Mouse (Mus musculus): ENCODE results near the gene Dcn. TPM values are rescaled to one million over a fixed set of nuclear protein-coding genes. Genes with fewer than 3 reads are reported as not detected.

Dcn gene
- polyA plus RNA-seq (2012), result not detected in 2 replicates

DNA sequence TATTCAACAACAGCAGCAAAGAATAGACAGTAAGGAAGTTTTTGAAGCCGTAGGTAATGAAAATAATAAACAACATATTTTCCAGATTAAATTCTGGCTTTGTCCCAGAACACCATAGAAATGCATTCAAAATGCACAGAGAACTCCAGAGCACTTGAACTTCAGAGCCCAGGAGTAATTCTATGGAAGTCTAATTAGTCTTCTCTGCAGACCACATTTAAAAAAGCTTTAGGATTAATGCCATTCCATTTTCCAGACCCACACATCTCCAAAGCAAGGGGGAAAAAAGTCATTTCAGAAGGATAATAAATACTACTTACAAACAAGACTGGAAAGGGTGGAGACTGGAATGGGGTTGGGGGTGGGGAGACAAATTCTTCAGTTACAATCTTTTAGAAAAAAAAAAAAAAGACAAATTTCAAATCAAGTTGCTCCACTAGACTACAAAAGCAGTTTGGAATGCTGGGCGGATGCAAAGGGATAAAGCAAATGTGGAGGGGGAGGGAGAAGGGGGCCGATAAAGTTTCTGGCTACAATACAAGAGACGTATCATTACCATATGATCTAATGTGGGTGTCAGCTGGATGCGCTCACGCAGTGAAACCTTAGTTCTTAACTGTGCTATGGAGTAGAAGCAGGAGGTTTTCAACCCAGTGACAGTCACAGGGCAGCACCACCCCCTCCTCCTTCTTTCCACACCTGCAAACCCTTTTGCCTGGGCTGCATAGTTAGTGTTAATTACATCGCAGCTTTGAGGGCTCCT is at the start of gene Dcn:
Dcn (plus strand) TSS at position 606 of the 763 bp plus-strand sequence.
- TF ChIP-seq GATA1 (IDR thresholded peaks at IDR 0.05; ENCODE audit: low read length), result no peak

DNA sequence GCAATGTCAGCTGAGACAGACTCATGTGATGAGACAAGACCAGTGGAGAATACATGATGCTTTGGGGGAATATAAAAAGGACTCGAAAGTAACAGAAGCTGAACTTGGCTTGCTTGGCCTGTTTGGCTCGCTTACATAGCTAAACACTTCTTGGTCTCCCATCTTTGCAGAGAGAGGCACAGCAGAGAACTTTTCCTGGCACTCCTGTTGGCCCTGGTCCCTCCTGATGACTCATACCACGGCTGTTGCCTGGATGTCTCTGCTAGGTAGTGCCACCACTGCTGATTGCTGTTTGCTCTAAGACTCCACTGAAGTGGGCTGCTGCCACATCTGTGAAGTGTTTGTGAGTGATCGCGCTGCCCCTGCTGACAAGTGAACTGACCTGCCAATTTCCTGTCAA is 42.7 kb upstream of the Dcn start:
- no peak for TF ChIP-seq GATA1 (IDR thresholded peaks at IDR 0.05; ENCODE audit: low read length)

DNA sequence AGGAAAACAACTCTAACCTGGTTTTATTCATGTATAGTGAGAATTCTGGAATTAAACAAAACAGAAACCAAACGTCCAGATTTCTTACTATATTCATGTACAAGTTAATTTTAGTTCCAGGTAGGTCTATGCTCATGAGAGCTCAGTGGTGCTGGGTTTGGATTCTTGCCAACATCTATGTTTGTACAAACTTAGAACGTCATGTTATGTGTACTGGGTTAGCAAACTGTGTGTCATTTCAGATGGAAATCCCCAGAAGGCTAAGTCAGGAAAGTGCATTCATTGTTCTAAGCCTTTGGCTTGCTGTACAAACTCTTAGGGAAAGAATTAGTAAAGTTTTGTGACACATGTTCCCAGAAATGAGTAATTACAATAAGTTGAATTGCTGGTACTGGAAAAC is 37.1 kb upstream of the Dcn start:
- no peak for TF ChIP-seq GATA1 (IDR thresholded peaks at IDR 0.05; ENCODE audit: low read length)

DNA sequence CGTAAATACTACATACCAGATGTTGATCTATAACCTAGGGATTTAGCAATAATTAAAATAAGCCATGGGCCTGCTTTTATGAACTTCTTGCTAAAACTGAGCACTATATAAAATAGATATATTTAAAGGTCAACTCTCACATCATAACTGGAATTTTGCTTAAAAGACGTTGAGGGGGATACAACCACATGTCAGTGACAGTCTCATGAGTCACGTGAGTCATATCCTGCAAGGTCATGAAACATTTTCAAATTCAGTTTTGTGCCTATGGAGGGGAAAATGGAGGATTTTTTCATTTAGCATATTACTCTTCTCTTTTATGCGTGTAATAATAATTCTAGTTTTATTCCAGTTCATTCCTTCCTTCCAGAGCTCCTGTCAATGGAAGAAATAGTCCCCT is 32.9 kb upstream of the Dcn start:
- no peak for TF ChIP-seq GATA1 (IDR thresholded peaks at IDR 0.05; ENCODE audit: low read length)

DNA sequence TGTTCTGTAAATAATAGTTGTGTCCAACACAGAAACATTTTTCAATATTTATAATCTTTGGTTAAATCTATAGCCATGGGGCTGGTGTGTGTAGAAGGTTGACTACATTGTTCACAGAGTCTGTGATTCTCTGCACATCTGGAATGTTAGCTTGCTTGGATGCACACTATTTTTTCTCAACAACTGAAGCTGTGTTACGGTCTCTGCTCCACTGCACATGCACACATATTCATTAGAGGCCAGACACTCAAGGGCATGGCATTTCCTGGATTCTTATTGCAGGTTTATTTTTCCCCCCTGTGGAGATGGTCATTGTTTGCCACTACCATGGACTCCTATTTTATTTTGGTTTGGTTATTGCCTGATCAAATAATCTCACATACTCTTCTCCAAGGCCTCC is 26.5 kb upstream of the Dcn start:
- TF ChIP-seq GATA1 (IDR thresholded peaks at IDR 0.05; ENCODE audit: low read length), result no peak

DNA sequence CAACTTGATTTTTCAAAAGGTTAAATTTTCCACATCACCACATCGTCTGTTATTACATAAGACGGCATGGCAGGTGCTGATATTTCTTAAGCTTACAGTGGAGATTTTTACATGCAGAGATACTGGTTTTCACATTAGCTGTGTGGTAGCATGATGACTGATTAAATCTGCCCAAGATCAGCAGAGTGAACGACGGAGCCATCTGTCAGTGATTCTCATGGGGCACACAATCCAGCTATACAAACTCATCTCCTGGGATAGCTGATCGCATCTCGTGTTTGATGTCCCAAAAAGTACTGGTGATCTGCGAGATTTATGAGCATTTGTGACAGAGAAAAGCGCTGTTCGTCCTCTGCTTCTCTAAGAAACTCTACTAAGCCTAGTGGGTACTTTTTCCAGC is 25.9 kb upstream of the Dcn start:
- TF ChIP-seq GATA1 (IDR thresholded peaks at IDR 0.05; ENCODE audit: low read length), result no peak

DNA sequence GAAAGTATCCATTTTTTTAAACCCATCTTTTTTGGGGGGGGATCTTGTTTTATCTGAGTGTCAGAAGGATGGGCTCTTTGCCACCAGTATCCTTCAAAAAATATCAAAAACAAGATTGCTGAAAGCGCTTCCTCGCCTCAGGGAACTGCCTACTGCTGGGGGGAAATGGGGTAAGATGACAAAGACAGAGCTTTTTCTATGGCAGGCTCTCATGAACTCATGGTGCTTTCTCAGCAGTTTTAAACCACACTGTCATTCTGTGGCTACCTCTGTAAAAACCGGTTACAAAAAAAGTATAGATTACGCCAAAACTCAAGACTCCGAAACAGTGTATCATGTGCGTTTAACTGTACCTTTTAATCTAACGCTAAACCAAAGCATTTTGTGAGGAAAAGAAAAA is 22.4 kb upstream of the Dcn start:
- TF ChIP-seq GATA1 (IDR thresholded peaks at IDR 0.05; ENCODE audit: low read length), result no peak

DNA sequence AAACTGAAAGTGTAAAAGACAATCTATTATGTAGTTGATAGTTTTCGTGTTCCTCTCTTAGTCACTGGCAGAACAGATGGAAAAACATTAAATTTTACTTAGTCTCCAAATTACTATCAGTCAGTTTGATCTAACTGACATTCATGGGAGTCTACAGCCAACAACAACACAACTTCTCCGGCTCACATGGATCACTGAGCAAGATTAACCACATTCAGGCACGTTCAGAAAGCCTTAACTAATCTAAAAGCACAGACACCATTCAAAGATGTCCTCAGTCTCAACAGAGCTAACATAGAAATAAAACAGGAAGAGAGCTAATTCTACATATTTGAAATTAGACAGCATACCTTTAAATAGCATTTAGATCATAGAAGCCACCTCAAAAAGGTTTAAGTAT is 12.6 kb upstream of the Dcn start:
- no peak for TF ChIP-seq GATA1 (IDR thresholded peaks at IDR 0.05; ENCODE audit: low read length)

DNA sequence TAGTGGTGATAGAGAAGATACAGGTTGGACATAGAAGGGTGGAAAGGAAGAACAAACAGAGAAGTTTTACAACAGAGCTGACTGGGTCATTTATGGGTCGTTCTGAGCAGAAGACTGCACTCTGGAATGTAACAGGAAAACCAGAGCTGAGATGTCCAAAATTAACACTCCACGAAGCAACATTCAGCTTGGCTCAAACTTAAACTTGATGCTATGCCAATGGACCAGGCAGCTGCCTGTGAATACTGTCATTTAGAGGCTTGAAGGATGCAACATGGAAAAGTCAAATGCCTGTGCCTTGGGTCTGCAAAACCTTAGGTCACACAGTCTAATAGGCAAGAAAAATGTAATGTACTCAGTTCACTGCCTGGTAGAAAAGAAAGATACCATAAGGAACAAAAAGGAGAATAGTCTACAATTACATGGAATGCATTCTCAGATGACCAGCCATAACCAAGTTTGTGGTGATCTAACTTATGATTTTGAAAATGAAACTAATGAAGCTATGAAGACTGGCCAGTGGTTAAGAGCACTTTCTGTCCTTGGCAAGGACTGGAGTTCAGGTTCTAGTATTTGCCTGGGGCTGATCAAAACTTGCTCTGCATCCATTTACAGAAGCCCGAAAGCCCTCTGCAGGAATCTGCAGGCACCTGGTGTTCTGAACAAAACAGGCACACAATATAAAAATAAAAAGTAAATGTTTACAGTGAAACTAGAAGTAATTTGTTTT is 9.8 kb upstream of the Dcn start:
- no peak for TF ChIP-seq GATA1 (IDR thresholded peaks at IDR 0.05; ENCODE audit: low read length)

DNA sequence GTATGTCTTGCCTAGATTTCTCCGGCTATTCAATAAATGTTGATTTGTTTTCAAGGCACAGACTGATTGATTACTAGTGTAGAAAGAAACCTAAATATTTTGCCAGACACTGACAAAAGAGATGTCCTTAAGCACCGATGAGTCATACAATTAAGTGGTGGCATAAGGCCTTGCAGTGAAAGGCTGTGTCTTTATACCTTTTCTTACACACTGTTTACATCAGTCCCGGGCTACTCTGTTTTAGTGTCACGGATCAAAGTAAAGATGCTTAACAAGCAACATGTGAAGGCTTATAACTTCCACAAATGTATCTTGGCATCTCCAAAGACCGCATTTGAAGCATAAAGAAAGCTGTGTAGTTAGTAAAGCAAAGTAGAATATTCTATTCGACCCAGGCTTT is 3.9 kb upstream of the Dcn start:
- no peak for TF ChIP-seq GATA1 (IDR thresholded peaks at IDR 0.05; ENCODE audit: low read length)

DNA sequence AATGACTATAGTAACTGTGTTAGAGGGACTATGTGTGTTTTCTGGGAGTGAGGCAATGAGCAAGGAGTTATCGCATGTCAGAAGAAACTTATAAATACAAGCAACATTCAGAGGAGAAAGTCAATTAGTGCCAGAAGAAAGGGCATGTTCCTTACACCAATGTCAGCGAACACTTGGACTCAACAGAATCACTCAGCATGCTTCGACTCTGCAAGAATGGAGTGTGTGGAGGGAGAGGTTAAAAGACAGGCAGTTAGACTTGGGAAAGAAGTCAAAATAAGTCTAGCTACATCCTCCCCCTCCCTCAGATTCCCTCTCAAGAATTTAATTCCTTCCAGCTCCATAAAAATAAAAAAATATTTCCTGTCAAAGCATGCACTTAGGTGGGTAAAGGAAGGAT is 1.1 kb upstream of the Dcn start:
- TF ChIP-seq GATA1 (IDR thresholded peaks at IDR 0.05; ENCODE audit: low read length), result no peak

DNA sequence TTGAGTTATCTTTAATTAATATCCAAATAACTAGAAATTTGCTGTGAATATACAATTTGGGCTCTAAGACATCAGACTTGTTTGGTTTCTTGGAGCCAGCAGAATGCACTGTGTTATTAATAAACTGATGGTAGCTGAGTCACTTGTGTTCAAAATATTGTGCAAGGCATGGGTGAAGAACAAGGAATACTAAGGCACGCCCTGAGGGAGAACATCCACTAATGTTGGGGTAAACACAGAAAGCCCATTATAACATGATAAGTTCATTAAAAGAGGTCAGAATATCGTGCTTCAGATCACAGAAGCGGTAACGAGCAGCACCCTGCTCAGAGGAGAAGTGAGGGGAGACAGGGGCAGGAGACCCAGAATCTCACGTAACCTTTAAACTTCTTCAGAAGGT is 2.7 kb downstream of the Dcn start:
- TF ChIP-seq GATA1 (IDR thresholded peaks at IDR 0.05; ENCODE audit: low read length), result no peak

DNA sequence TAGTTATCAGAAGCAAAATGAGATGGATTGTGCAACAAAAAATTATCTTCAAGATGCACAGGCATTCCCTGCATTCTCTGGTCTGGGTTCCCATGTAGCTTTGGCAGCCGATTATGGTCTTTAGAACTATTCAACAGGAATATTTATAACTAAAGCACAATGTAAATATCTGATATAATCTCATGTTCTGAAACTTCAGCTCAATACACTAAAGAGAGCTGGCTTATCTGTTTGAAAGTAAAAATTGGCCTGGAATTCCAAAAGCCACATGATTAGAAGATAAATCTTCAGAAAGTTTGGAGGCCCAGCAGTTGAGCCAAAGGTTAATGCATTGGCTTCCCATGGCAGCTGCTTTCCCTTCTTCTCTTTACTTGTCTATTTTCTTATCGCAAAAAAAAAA is 4.6 kb downstream of the Dcn start:
- no peak for TF ChIP-seq GATA1 (IDR thresholded peaks at IDR 0.05; ENCODE audit: low read length)

DNA sequence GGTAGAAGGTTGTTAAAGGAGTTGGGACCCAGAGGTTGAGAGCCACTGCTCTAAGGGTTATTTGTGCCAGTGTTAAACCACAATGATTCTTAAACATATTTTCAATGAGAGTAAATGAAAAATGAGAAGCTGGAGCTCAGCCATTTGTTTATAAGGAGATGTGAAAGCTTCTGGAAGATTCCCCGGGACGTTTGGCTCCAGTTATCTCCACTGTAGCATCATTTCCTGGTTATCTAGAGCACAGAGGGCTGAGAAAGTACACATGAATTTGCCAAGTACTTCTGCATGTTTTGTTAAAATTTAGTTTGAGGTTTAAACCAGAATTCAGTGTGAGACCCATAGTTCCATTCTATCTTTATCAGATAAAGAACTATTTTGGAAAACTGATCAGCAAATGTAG is 5.7 kb downstream of the Dcn start:
- no peak for TF ChIP-seq GATA1 (IDR thresholded peaks at IDR 0.05; ENCODE audit: low read length)

DNA sequence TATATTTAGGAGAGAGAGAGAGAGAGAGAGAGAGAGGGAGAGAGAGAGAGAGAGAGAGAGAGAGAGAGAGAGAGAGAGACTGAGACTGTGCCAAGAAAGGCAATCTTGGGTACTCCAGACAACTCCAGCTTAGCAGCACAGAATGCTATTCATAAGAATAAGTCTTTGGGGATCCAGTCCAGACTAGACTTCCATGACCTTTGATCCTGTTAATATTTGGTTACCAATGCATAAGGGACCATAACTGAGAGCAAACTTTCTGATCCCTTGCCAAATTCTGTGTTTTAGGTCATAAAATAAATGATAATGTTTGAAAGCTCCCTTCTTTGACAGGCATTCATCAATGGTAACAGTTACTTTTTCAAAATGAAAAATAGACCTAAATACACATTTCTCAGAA is 6.7 kb downstream of the Dcn start:
- TF ChIP-seq GATA1 (IDR thresholded peaks at IDR 0.05; ENCODE audit: low read length), result no peak

DNA sequence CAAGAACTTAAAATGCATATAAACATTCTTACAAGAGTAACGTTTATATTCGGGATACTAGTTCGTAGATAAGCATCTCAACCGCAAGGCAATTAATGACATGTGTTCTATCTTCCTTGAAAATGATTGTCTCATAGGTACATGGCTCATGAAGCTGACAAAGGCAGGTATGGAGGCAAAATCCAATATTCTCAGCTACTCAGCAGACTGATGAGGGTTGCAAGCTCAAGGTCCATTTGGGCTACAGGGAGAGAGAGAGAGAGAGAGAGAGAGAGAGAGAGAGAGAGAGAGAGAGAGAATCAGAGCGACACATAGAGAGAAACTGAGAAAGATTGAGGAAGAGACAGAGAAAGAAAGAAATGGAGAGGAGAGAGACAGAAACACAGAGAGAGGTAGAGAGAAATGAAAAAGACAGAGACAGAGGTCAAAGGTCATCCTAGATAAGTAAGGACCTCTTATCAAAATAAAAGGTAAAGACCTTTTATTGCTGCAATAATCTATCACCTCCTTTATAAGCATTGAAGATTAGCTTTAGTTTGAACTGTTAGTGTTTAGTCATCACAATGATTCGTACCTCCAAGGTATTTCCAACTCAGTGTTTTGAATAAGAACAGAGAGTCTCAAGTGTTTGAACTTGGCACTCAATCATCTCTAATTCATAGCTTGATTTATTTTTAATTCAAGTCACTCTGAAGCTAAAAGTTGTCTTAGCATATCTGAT is 8.0 kb downstream of the Dcn start:
- TF ChIP-seq GATA1 (IDR thresholded peaks at IDR 0.05; ENCODE audit: low read length), result no peak
